Mouse (Mus musculus) lung, postnatal 10 days (tissue): ENCODE results near the gene Hc.

ENCODE experiments used
- DNase-seq: peaks from one replicate; pipeline ENCODE4 v3.0.0; 2021

The Hc gene

DNA sequence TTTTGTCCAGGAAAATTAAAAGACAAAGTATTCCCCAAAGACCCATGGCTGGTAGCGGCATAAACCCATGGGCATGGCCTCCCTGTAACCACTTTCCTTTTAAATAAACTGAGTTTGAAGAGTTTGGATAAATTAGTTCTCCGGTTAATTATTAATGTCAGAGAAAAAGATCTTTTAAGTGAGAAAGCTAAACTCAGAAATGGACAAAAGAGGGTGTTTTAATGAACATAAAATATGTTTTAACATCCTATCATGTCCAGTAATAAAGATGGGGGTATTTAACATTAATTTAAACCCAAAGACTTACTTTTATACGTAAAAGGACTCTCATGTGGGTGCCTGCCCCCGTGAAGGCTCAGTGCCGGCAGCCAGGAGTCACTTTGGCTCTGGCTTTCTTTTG is at the start of gene Hc:
Gene Hc (minus strand): TSS at position 101 of the 400 bp plus-strand sequence.
- DNase-seq: no peak

DNA sequence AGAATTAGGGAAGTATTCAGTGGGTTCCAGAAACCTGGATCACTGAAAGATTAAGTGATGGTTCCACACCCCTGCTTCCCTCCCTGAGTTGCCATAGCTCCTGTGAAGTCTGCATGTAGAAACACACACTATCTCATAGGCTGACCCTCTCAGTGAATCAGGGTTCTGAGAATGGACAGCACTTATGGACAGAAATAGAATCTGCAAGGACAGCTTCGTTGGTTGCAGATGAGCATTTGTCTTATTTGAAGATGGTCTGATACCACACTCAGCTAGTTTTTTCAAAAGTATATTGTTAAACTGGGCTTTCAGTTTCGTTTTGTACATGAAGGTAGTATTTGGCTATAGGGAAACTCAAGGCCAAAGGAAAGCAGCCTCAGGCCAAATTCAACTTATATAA is 49.3 kb upstream of the Hc start:
- no peak for DNase-seq

DNA sequence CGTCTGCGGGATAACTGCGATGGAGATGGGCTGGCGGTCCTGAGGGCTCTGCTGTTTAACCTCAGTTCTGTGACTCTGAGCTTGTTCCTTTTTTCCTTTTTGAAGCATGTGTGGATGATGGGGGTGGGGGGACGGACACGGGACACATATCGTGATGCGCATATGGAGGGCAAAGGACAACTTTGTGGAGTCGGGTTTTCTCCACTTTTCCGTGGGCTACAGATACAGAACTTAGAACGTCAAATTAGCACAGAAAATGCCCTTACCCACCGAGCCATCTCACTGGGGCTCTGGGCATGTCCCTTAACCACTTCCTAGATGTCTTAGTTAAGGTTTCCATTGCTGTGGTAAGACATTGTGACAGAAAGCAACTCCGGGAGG is 48.7 kb upstream of the Hc start:
- no peak for DNase-seq

DNA sequence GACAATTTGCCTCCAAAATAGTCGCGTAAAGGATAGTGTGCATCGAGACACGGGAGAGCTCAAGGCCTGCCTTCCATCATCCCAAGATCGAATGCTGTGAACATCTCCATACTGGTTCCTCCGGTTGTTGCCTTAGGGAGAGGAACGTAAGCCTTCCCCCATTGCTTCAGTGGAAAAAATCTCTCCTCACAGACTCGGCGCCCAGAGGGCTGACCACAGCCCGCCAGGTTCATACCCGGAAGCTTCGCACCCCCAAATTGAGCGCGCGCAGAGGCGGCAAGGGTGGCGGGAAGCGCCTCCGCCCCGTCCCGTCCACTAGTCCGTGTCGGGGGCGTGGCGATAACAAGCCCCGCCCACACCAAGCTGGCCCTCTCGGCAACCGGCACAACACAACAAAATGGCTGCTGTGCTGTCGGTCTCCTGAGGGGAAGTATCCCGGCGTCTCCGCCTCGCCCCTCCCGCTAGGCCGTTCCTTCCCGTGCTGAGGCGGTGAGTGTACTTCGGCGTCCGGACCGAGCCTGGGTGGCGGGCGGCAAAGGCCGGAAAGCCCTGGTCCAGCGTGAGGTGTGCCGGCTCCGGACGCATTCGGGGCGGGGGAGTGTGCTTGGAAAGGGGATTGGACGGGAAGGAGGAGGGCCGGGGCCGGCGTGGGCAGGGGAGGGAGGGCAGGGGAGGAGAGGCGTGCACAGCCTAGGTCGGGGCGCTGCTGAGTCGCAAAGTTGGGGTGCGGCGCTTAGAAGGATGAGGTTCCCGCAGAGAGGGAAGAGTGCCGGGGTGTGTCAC is 48.1 kb upstream of the Hc start, which contains the start of gene Cntrl:
Gene Cntrl (plus strand): TSS at position 352 of the 783 bp plus-strand sequence.
- peak; percentile 96 for DNase-seq

DNA sequence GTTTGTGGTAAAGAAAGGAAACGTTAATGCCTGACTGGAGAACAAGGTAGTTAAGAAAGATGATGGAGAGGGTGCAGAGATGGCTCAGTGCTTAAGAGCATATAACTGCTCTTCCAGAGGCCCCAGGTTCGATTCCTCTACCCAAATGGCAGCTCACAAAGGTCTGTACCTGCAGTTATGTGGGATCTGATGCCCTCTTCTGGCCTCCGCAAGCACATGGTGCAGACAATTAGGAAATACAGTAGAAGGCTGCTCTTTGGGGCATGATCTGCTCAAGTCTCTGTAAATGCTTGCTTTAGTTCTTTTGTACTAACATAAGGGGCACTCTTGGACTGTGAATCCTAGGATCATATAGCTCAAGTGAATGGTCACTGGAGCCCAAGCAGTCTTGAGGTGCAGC is 47.5 kb upstream of the Hc start:
- peak; percentile 58 for DNase-seq

DNA sequence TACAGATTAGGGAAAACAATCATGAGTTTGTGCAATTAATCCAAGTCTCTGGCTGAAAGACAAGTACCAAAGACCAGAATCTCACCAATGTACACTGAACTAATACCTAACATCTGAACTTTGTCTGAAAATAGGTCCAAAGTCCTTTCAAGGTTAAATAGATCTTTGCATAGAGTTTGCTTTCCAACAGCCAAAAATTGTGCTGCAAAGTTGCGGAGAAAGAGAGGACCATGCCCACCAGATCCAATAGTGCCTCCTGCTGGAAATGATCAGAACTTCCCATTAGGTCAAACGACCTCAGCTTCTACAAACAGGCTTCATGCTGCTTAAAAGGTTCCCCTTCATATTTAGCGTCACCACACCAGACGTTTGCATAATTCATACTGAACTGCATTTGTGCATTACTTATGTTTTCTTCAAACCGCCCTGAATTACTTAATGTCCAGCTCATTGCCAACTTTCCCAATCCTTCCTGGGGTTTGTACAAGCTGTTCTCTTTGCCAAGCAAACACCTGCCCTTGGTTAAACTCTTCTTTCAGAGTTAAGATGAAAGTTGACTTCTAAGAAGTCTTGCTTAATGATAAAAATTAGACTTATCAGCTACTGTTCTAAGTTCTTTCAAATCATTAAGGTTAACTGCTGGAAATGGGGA is 46.9 kb upstream of the Hc start:
- DNase-seq: peak; percentile 78

DNA sequence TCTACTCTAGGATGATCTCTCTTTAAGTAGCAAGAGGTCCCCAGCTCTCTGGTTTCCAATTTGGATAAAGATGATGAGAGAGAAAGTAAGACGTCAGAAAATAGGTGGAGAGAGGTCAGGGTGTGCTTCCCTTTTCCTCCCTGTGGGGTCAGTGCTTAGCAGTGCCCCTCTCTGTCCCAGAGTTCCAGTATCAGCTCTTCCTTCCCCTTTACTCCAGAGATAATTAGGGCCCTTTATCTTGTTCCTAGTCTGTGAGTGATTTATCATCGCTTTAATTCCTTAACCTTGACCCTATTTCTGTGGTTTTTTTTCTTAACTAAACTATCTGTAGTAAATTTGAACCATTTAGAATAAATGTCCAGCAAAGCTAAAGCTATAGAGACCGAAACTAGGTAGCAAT is 43.6 kb upstream of the Hc start:
- no peak for DNase-seq

DNA sequence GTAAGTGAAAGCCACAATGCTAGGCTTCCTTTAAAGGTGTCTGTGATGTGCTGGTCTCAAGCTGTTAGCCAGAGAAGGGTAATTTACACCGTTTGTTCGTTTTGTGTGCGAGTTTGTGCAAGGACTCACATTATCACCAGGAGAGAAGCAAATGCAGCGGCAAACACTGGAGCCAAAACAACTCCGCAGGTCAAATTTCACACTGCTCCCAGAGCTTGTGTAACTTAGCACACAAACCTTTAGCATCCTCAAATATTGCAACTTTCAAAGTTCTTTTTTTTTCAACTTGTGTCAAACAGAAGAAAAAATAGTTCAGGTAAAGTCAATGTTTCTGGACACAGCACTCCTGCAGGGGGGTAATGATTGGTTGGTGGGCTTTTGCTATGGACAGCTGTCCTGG is 42.3 kb upstream of the Hc start:
- no peak for DNase-seq

DNA sequence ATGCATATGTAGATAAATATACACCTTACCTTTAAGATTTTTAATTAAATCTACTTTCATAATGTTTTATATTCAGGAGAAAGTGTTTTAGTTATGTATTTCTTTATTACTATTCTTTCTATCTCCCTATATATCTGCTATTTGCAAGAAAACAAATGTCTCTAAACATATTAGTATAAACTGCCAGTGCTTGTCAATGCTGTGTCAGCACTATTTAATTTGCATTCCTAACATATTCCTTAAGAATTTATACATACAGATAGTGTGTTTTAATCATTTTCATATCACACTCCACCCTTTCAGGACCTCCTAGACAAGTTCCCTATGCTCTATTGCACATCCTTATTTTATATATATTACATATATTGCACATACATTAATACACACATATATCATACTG is 41.5 kb upstream of the Hc start:
- DNase-seq: no peak

DNA sequence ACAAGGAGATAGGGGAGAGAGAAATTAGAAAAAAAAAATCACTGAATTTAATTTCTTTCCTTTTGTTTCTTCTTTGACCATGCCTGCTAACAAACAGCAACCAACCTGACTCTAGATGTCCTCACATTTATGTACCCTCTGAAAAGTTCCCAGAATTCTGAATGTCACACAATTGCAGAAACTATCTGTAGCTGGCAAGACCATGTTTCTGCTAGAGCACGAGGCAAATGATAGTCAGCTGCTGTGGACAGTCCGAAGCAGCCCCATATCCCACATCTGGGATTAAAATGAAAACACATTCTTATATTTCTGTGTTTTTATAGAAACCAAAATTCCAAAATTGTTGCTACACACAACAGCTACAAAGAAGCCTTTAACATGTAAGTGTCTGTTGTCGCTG is 40.2 kb upstream of the Hc start, which contains the start of gene AI182371:
Gene AI182371 (minus strand): TSS at position 101 of the 400 bp plus-strand sequence.
- no peak for DNase-seq

DNA sequence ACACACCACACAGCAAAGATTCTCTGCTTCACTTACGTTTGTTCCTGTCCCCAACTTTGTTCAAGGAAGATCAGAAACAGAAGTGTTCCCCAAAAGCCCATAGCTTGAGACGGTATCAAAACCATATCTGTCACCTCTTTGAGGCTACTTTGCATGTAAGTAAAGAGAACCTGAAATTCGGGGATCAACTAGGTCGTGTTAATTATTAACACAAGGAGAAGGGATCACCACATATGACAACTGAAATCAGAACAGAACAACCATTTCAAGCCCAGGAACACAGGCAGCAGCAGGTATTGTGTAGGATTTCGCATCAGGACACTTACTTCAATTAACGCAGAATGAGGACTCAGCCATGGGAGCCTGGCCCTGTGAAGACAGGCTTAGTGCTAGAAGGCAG is 39.3 kb upstream of the Hc start:
- DNase-seq: no peak

DNA sequence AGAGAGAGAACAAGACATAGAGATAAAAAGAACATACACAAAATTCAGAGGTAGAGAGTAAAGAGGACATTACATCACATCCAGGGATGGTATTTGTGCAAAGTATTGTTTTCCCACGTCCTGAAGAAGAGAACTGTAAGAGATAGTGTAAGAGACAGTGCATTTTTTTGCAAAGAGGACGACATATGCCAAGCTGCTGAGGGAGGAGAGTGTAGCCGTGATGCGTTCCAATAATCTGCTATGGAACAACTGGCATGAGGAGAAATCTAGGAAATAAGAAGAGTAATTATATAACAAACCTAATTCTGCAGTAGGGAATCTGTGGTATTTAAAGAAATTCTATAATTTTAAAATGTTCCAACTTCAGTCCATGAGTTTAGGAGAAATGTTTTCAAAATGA is 26.2 kb upstream of the Hc start:
- no peak for DNase-seq

DNA sequence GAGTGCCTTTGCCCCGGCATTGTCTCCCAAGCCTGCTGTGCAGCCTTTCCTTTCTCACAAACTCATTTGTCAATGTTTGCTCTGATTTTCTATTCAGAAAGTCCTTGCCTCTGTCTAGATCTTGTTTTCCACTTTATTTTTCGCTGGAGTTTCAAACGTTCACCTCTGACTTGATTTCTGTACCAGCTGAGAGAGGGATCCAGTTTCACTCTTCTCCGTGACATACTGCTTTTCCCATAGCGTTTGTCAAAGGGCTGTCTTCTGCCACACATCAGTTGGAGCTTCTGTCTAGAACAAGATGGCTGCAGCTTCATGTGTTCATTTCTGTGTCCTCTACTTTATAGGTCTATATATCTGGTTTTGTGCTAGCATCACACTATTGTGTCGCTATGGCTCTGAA is 17.9 kb upstream of the Hc start:
- no peak for DNase-seq

DNA sequence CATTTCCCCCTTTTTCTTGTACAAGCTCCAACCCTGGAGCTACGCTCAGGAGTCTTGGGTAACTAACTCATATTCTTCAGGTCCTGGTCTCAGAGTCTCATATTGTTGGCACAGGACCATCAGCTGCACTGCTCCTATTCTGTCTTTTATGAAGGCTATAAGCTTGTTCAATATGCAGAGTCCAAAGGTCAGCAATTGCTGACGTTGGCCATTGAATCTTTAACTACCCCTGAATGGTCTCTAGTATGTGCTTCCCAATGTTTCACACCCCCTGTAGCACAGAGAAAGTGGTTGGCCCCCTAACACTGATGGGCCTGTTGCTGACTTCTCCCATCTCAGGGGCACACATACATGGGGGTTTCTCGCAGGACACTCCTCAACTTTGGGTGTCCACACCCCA is 13.1 kb upstream of the Hc start:
- DNase-seq: no peak

DNA sequence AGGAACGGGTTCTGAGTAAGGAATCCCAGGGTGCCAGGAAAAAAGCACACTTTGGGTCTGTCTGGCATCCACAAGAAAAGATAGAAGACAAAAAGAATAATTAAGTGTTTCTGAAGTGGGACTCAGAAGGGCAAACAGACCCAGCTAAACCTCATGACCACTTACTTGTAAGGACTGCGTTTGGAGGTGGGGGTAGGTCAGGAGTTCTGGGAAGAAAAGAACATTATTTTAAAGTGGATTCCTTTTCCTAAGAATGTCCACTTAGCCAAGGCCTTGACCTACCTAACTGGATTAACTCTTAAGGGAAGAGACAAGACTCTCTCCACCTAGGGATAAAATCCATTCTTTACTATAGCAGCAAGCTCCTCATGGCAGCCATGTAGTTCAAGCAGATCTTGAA is 11.3 kb upstream of the Hc start:
- no peak for DNase-seq

DNA sequence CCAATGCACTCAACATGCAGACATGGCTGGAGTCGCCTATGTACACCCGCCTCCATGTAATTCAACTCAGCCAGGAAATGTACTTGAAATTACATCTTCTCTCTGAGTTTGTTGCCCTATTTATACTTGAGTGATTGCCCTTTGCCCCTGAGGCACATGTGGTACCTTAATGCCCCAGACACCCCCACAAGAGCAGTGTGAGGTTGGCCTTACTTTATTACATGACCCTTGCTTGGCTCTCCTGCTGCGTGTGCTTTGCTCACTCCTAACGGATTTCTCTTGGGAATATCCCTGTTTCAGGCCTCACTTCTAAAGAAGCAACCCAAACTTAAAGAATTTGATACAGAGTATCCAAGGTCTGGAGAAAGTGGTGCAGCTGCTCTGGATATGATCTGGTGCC is 9.0 kb upstream of the Hc start:
- DNase-seq: no peak

DNA sequence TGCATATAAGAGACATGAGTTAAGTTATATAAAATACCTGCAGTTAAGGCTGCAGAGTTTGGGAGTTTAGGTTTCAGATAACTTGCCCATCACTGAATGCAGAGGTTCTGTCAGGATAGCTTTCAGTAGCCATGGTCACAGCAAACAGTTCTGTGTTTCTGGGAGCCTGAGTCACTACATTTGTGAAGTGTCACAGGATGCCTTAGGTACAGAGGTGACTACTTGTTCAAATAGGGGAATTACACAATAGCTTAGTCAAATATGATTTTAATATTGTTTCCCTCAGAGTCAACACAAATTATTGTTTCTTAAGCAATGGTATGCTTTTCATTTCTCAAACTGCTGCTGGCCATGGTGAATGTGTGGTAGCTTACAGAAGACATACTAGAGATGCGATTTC is 7.9 kb upstream of the Hc start:
- DNase-seq: no peak

DNA sequence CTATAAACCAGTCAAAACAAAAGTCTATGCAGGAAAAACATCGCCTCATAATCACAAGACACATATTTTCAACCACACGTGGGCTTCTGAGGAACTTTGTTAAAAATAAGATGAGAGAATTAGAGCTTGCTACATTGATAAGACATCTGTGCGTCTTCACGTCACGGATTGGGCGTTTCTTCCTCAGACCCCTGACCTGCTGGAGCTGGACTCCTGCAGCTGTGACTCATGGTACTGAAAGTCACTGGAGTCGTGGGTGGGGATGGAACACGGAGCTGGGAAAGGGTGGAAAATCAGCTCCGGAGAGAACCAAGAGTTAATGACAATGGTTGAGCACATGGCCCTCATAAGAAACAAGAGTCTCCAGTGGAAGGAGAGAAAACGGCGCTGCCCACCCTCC is 5.9 kb upstream of the Hc start:
- DNase-seq: no peak

DNA sequence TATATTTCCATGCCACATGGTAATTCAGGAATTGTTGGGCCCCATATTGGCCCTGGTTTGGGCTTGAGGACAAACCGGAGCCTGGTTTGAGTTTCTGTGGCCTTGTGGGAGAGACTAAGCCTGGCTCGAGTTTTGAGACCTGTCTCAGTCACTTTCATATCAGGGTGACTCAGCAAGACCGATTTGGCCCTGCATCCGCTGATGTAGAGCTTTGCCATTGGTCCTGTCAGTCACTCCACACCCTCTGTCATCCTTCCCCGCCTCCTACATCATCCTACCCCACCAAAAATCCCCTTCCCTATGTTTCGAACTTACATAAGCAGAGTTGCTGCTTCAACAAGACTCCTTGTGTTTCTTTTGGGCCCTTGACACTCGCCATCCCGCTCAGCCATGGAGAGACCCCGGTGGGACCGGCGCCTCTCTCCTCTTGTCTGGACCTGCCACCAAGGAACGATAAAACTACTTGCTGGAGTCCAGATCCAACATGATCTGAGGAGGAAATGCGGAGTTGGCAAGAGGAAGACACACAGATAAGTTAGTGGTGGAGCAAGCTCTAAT is 5.4 kb upstream of the Hc start:
- no peak for DNase-seq

DNA sequence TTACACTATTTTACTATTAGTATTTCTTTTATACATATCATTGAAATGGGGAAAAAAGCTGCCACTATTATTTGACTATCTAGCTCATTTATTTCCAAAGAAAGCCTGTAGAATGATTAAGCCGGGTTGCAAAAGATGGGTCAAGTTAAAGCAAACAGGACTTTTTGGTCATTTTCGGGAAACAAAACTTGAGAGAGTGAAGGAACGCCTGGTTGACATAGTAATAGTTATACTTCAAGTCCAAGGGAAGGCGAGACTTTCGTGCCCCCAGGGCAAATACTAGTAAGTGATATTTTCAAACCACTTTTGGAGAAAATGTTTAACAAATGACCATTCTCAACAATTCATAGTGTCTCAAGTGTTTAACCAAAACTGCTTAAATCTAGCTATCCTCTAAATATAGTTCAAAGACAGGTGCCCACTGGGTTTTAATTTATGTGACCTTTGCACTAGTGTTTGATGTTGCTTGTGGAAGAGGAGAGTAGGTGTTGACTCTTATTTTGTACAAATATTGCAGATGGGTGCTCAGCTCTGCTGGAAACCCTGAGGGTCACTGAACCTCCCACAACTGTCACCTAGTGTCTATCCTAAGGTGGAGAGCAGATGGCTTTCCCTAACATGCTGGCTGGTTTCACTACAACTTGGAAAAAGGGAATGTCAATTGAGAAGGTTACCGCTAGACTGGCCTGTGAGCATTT is 2.2 kb upstream of the Hc start:
- DNase-seq: no peak

DNA sequence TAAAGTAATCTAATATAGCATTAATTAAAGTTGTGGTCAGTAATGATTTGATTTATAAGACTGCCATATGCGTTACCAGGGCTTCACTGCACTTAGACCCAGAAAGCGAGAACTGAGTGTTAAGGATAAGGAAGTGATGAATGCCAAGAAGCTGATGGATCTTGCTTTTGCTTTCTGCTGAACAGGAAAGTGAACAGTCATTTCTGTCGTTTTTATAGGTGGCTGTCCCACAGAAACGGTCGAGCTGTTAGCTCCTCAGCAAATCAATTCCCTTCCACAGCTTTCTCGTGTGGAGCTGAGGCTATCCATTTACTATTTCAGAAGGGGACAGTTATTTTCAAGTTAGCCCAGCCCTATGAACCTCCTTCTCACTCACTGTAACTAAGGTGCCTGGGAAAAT is 341 bp downstream of the Hc start:
- no peak for DNase-seq

DNA sequence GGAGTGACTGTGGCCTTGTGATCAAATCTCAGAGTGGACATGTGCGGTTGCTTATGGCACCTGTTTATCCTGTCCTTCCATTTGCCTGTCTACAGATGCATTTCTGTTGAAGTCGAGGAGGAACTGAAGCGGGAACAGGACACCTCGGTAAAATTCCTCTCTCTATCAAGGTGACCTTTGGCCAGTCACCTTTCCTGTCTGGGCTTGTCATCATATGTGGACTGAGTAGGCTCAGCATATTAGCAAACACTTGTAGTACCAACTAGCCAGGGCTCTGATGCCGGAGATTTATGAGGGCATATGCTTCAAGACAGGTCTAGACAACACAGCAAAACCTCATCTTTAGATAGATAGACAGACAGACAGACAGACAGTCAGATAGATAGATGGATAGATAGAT is 982 bp downstream of the Hc start:
- DNase-seq: no peak

DNA sequence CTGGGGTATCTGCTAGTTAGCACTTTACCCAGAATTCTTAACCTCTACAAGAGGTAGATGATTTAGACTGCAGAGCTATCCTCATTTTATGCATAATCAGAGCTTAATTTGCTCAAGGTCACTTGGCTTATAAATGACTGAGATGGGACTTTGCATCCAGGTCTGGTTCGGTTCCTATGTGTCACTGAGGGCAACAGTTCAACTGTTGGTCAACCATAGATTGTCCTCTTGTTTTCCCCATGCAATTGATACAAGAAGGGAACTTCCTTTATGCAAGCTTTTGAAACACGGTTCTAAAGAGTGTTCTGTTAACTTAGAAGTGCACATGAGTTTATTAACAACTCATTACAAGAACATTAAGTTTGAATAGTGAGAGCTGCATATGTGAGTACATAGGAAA is 2.9 kb downstream of the Hc start:
- no peak for DNase-seq

DNA sequence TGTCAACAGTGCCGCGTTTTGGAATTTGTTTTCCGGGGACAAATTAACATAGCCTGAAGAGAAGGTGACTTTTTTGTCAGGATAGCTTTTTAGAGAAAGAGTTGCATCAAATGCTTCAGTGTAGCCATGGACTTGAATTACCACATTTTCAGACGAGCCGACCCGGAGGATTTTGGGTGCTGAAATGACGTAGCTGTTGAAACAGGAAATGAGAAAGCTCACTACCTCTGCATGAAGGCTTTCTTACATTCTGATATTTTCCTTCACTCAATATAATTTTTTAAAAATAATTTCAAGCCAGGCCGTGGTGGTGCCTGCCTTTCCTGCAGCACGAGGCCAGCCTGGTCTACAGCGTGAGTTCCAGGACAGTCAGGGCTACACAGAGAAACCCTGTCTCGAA is 4.0 kb downstream of the Hc start:
- DNase-seq: no peak
